Mouse (Mus musculus) liver, embryonic 14.5 days (tissue): Measurements from ENCODE around the gene Jaml.

Experiments
- CTCF ChIP-seq: IDR thresholded peaks from 2 replicates; pipeline ENCODE4 v1.5.1; 2016; ENCODE audit warnings: antibody characterized with exemption, low read depth, control low read depth
- EP300 ChIP-seq: IDR thresholded peaks from 2 replicates; pipeline ENCODE4 v1.6.1; 2016; ENCODE audit warnings: antibody characterized with exemption, low read depth

DNA sequence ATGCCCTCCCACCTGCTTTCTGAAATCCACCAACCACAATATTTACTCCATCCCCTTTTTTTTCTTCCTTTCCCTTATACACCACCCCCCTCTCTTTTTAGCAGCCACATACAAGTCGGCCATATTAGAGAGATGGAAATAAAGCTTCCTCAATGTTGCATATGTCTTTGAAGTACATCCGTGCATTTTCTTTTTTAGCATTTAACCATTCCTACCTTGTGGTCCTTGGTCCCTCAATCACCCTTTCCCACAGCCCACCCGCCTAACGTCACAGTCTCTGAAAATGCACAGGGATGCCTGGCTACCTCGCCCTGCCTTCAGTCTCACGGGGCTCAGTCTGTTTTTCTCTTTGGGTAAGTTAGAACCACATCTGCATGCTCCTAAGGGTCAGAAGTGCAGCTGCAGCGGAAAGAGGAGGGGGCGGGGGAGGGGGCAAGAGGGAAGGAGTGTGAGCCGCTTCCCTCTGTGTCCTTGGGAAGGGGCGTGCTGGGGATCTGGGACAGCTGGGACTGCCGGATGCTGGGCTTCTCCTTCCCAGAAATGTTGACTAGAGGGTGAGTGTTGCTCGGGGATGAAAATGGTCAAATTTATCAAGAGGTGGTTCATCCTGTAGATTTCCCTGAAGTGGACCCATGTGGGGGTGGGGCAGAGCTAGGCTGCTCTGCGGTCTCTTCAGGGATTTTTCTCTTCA, 38.9 kb downstream of the Jaml start, which contains the start of gene Scn2b:
- TF ChIP-seq EP300 (no peak), CTCF (no peak)
